Mouse (Mus musculus) G1E (cell line): ENCODE results near the gene Eif4e2. TPM values are rescaled to one million over a fixed set of nuclear protein-coding genes. Genes with fewer than 3 reads are reported as not detected.

Experiments
- ATAC-seq: 2 replicates; pipeline ENCODE4 v1.8.0; 2016; ENCODE audit warnings: mild to moderate bottlenecking; ENCODE audit not compliant: insufficient number of reproducible peaks, poor library complexity, low FRiP score, severe bottlenecking; ENCODE audit errors: extremely low read depth
- DNase-seq: peaks from one replicate; pipeline ENCODE4 v3.0.0; 2012; ENCODE audit warnings: low spot score
- H3K27me3 ChIP-seq: 2 replicates; pipeline ENCODE4 v1.6.1; 2012; ENCODE audit warnings: mild to moderate bottlenecking, low read length, inconsistent platforms; ENCODE audit not compliant: insufficient read depth
- H3K36me3 ChIP-seq: replicated peaks from 2 replicates; pipeline ENCODE3; 2012; ENCODE audit warnings: mild to moderate bottlenecking, inconsistent platforms
- H3K4me1 ChIP-seq: 2 replicates; pipeline ENCODE4 v1.6.1; 2012; ENCODE audit warnings: low read depth, low read length, inconsistent platforms, mixed read lengths; ENCODE audit not compliant: insufficient read depth
- H3K4me3 ChIP-seq: 2 replicates; pipeline ENCODE4 v1.5.1; 2012; ENCODE audit warnings: low read depth, mild to moderate bottlenecking, inconsistent platforms, low read length, moderate library complexity, mixed read lengths
- H3K9me3 ChIP-seq: replicated peaks from 2 replicates; pipeline ENCODE4 v1.6.1; 2012; ENCODE audit warnings: inconsistent platforms
- CTCF ChIP-seq: IDR thresholded peaks from 2 replicates; pipeline ENCODE4 v1.5.1; 2012; ENCODE audit warnings: low read depth, low read length, inconsistent platforms, mixed read lengths
- GATA1 ChIP-seq: IDR thresholded peaks from 2 replicates; pipeline ENCODE4 v1.6.1; 2012; ENCODE audit warnings: borderline replicate concordance, low read length, inconsistent platforms, mixed read lengths
- GATA2 ChIP-seq: IDR thresholded peaks from 2 replicates; pipeline ENCODE4 v1.6.1; 2012; ENCODE audit warnings: low read depth, low read length, inconsistent platforms, borderline replicate concordance
- POLR2AphosphoS5 ChIP-seq: IDR thresholded peaks from 2 replicates; pipeline ENCODE4 v1.6.1; 2012; ENCODE audit warnings: low read depth, low read length, inconsistent platforms; ENCODE audit not compliant: insufficient replicate concordance
- TAL1 ChIP-seq: conservative IDR thresholded peaks from 2 replicates; pipeline ENCODE4 v1.6.1; 2012; ENCODE audit warnings: low read depth, low read length, inconsistent platforms, mixed read lengths
- polyA plus RNA-seq: library from polyadenylated mRNA; stranded (reverse); fragments of >175 nt; gene quantifications from 2 replicates; pipeline ENCODE4 v1.2.3, GENCODE M21; 2012
- total RNA-seq, 2 experiments: library from RNA; stranded (forward) in 1 of 2; stranded (reverse) in 1 of 2; fragments of 200-1000 nt in 1 of 2; fragments of >200 nt in 1 of 2; fragmentation: Nextera tagmentation in 1 of 2; gene quantifications; 2 replicates each; pipeline ENCODE4 v1.2.3; 2014 to 2017

The Eif4e2 gene
- total and polyA plus RNA-seq, 3 experiments: 36.0 to 265 (median 104) TPM

DNA sequence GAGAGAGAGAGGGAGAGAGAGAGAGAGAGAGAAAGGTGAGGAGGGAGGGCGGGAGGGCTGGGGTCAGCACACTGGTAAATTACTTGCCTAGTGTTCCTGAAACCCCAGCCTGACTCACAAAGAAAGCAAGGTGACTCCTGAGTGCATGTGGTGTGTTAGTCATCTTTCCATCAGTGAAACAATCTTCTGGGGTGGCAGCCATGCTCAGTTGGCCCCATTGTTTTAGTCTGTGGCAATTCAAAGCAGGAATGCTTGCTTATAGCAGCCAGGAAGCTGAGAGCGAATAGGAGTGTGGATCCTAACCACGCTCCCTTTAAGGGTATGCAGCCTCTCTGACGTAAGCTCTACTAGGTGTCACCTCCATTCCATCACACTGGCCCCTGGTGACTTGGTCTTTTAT lies 41.5 kb downstream of the Eif4e2 start:
- ATAC-seq: no peak
- H3K4me3 ChIP-seq: no peak overlapping the region
- peaks cover 24% of the 10 kb centered on the region for H3K27me3 ChIP-seq
- no peaks in the 10 kb centered on the region for H3K36me3 ChIP-seq
- no peak for DNase-seq
- H3K4me1 ChIP-seq: peaks cover 2% of the 10 kb centered on the region; the same call in 1 of the 2 replicates
- no peak for TF ChIP-seq TAL1
- H3K9me3 ChIP-seq: no peaks in the 10 kb centered on the region

DNA sequence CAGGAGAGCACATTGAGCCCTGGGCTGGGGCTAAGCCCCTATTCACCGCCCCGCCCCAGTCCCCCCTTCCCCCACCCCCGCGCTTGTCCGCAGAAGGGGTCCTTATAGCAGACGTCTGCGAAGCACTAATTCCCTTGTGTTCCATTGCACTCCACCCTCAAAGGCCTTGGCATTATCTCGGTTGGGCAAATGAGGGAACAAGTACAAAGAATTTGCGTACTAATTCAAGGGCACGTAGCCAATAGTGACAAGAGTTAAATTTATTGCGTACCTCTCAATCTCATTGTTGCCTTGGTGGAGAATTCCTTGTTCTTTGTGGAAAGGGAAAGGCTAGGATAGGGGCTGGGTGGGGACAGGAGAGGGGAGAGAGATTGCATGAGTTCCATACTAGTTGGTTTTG lies 44.0 kb downstream of the Eif4e2 start:
- no peak overlapping the region for H3K4me3 ChIP-seq
- H3K4me1 ChIP-seq: no peaks in the 10 kb centered on the region
- no peak for DNase-seq
- ATAC-seq: no peak
- TF ChIP-seq CTCF (no peak), GATA1 (no peak), TAL1 (no peak), GATA2 (no peak), POLR2AphosphoS5 (no peak)
- H3K36me3 ChIP-seq: no peaks in the 10 kb centered on the region
- peaks cover 25% of the 10 kb centered on the region for H3K27me3 ChIP-seq
- H3K9me3 ChIP-seq: no peaks in the 10 kb centered on the region

DNA sequence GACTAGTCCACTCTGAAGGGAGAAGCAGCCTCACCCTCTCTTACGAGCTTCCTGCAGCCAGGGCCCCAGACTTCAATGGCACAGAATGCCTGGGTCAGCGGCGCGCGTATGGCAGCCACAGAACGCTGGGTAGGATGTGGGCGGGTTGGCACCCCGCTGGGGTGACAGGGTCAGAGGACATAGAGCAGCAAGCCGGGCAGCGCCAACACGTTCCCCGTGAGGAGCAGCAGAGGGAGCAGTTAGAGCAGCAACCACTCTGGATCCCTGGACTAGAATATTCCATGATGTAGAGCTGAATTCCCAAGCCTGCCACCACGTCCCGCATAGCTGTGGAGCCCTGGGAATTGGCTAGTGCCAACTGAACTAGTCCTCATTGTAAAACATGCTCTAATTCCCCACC lies 44.8 kb downstream of the Eif4e2 start:
- TF ChIP-seq POLR2AphosphoS5: no peak
- TF ChIP-seq TAL1: no peak
- TF ChIP-seq CTCF: no peak
- no peak for TF ChIP-seq GATA1
- no peak for TF ChIP-seq GATA2
- Histone ChIP-seq H3K27me3 (peaks cover 29% of the 10 kb centered on the region), H3K36me3 (no peaks in the 10 kb centered on the region), H3K4me3 (no peak overlapping the region), H3K9me3 (no peaks in the 10 kb centered on the region), H3K4me1 (no peaks in the 10 kb centered on the region)
- no peak for DNase-seq
- ATAC-seq: no peak

DNA sequence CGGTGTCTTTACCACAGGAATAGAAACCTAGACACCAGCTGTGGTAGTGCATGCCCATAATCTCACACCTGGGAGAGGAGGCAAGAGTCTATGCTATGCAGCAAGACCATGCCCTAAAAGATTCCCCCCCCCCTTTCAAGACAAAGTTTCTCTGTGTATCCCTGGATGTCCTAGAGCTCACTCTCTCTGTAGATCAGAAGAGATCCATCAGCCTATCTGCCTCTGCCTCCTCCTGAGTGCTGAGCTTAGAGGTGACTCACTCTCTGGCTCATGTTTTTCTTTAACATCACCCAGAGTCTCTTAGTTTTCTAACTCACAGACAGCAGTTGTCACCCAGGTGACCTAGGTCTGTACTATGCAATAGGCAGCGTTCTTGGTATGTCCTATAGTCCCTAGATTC lies 45.6 kb downstream of the Eif4e2 start:
- TF ChIP-seq TAL1 (no peak), GATA2 (no peak), POLR2AphosphoS5 (no peak), GATA1 (no peak), CTCF (no peak)
- no peak for ATAC-seq
- DNase-seq: no peak
- Histone ChIP-seq H3K27me3 (peaks cover 32% of the 10 kb centered on the region), H3K36me3 (no peaks in the 10 kb centered on the region), H3K4me3 (no peak overlapping the region), H3K9me3 (no peaks in the 10 kb centered on the region), H3K4me1 (peaks cover 2% of the 10 kb centered on the region)

DNA sequence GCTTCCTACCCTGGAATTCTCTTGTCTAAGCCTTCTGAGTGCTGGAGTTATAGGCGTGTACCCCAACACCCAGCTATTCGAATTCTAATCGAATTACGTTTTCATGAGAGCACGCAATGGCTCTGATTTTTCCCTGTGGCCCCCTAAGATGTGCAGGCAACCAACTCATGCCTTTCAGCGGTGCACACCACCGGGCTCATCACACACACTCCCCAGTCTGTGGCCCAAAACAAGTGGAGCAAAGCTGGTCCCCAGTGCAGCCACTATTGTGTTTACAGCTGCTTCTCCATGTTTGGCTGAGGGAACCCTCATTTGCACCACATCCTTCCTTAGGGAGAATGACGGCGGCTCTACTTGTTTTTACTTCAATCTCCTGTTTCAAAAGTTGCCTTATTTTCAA lies 49.5 kb downstream of the Eif4e2 start:
- H3K4me3 ChIP-seq: no peak overlapping the region
- ATAC-seq (no peak), DNase-seq (no peak)
- H3K4me1 ChIP-seq: peaks cover 7% of the 10 kb centered on the region
- no peak for TF ChIP-seq GATA1
- TF ChIP-seq GATA2: no peak
- TF ChIP-seq TAL1: no peak
- TF ChIP-seq POLR2AphosphoS5: no peak
- TF ChIP-seq CTCF: no peak
- H3K9me3 ChIP-seq: no peaks in the 10 kb centered on the region
- H3K27me3 ChIP-seq: peaks cover 60% of the 10 kb centered on the region
- H3K36me3 ChIP-seq: no peaks in the 10 kb centered on the region

DNA sequence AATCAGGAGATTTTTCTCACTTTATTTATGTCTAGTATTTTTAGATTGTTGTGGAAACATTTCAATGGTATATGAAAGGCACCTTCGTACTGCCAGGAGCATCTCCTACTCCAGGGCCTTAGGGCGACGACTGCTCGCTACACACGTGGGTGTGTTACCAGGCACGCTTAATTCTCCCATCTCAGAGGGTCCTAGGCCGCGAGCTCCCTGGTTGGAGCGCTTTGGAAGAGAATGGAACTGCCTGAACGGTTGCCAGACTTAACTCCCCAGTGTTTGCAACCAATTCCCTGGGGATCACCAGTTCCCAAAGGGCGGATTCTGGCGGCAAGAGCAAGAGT lies 50.1 kb downstream of the Eif4e2 start:
- DNase-seq (no peak), ATAC-seq (no peak)
- no peaks in the 10 kb centered on the region for H3K9me3 ChIP-seq
- H3K4me3 ChIP-seq: no peak overlapping the region; the same call in 1 of the 2 replicates
- TF ChIP-seq GATA2 (no peak), CTCF (no peak), POLR2AphosphoS5 (no peak), GATA1 (no peak), TAL1 (no peak)
- H3K4me1 ChIP-seq: peaks cover 7% of the 10 kb centered on the region
- H3K36me3 ChIP-seq: no peaks in the 10 kb centered on the region
- H3K27me3 ChIP-seq: peaks cover 59% of the 10 kb centered on the region
